Mouse (Mus musculus): ENCODE data around the gene Hsd17b14.

- no peak for TF ChIP-seq GATA1 (IDR thresholded peaks at IDR 0.05; ENCODE audit: borderline replicate concordance, low read length)
- no peak for TF ChIP-seq FLI1 (IDR thresholded peaks at IDR 0.05; ENCODE audit: low read length)
Measured at GRCm38 (mm10) chr7:45523678-45524170, 31.0 kb upstream of the Hsd17b14 start.
